Mouse (Mus musculus): ENCODE data around the gene Nt5c. TPM values are rescaled to one million over a fixed set of nuclear protein-coding genes. Genes with fewer than 3 reads are reported as not detected.
A peak's percentile ranks its signal among the peaks of the same experiment; 100 is the strongest.
"Not testable (repeated sequence)": the region's sequence is repeated elsewhere in the genome, so short reads cannot be mapped to it uniquely, and the experiment has no call there.

The Nt5c gene
- polyA plus RNA-seq (2014; fragmentation: Nextera tagmentation; extraction: Ambion mirVana), result 95.5 and 107 TPM in 2 replicates

DNA sequence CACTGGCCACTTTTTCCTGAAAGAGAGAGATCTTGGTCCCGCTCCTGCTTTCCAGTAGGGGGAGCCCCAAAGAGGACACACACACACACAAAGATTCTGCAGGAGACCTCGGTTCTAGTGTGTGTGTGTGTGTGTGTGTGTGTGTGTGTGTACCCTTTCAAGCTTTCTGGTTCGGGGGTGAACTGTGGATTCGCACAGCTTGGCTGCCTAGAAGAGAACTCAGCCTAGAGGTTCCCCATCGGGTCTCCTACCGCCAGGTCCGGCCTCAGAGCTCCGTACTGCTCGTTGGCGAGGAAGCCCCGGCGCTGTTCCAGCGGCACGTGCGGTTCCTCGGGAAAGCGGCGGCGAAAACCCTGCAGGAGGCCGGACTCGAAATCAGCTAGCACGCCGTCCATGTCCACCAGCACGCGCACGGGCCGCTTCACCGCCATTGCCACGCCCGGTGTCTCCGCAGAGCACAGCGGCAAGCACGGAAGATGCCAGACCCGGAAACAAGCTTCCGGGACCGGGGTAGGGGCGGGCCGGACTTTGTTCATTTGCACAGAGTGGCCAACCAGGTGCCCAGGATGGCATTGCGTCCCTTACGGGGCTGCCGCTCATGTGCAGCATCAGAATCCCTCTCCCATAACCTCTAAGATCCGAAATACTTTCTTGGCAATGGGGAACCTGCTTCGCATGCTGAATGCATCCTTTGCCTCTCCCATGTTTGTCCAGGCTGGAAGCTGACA, at the start of gene Nt5c:
TSS of gene Nt5c (minus strand) at position 507 of the 728 bp plus-strand sequence.
- WGBS, result under 1% methylated on average over 43 of the region's 43 CpGs
- peaks cover 10% of the 10 kb centered on the region; the same call in 1 of the 2 replicates for H3K4me1 ChIP-seq (ENCODE audit: control insufficient read depth, insufficient read depth, low read length)
- peak within 1 kb of the TSS; percentile 82 for H3K27ac ChIP-seq (ENCODE audit: low read depth, low read length)
- peak within 1 kb of the TSS; percentile 67 for H3K4me3 ChIP-seq (ENCODE audit: low read depth, low read length)
- H3K4me2 ChIP-seq (ENCODE audit: low read length), result peak within 1 kb of the TSS; percentile 82
- peak within 1 kb of the TSS; percentile 74 for H3K9ac ChIP-seq (ENCODE audit: low read length)
- no peaks in the 10 kb centered on the region for H3K9me3 ChIP-seq (replicated peaks; ENCODE audit: control insufficient read depth, low read length)
- H3K36me3 ChIP-seq (ENCODE audit: control insufficient read depth, insufficient read depth, low read length), result peaks cover 17% of the 10 kb centered on the region
- DNase-seq (ENCODE audit: low spot score) (peak; percentile 85), ATAC-seq (peak; percentile 93)
- no peaks in the 10 kb centered on the region for H3K27me3 ChIP-seq (replicated peaks; ENCODE audit: control insufficient read depth, insufficient read depth, low read length)

- no peak overlapping the region for H3K4me2 ChIP-seq (ENCODE audit: low read length)
- 56% methylated on average over 2 of the region's 2 CpGs for WGBS
- no peaks in the 10 kb centered on the region for H3K9me3 ChIP-seq (replicated peaks; ENCODE audit: control insufficient read depth, low read length)
- no peak overlapping the region for H3K27ac ChIP-seq (ENCODE audit: low read depth, low read length)
- peaks cover 14% of the 10 kb centered on the region for H3K4me1 ChIP-seq (ENCODE audit: control insufficient read depth, insufficient read depth, low read length)
- no peak for DNase-seq (ENCODE audit: low spot score)
- H3K27me3 ChIP-seq (replicated peaks; ENCODE audit: control insufficient read depth, insufficient read depth, low read length), result no peaks in the 10 kb centered on the region
- H3K4me3 ChIP-seq (ENCODE audit: low read depth, low read length), result no peak overlapping the region
- H3K9ac ChIP-seq (ENCODE audit: low read length), result no peak overlapping the region
- no peak for ATAC-seq
- H3K36me3 ChIP-seq (ENCODE audit: control insufficient read depth, insufficient read depth, low read length), result peaks cover 13% of the 10 kb centered on the region
These were observed 46.4 kb upstream of the Nt5c start for GRCm38 (mm10) chr11:115538045-115538444.

DNA sequence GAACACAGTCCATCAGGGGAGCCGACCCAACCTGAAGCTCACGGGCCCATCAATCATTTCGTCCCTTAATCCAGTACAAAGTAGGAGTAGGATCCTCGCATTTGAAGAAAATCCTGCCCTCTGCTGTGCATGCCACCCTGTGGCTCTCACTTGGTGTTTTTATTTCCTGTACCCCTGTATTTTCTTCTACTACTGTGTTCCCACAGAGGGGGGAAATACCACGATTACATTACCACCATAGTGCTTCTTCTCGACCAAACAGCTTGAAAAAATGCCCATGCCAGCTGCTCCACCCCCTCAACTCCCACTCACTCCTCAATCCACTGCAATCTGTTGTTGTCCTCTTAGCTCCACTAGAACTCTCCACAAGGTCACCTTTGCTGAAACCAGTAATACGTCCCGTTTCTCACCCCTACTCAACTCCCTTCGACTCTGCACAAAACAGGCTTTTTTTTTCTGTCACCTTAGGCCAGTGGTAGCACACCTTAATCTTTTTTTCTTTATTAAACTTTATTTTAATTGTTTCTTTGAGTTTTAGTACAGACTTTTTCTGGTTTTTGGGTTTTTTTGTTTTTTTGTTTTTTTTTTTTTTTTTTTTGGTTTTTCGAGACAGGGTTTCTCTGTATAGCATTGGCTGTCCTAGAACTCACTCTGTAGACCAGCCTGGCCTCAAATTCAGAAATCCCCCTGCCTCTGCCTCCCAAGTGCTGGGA, 45.4 kb upstream of the Nt5c start:
- H3K9me3 ChIP-seq (replicated peaks; ENCODE audit: control insufficient read depth, low read length), result no peaks in the 10 kb centered on the region
- no peak overlapping the region; the same call in 1 of the 2 replicates for H3K9ac ChIP-seq (ENCODE audit: low read length)
- H3K4me2 ChIP-seq (ENCODE audit: low read length), result peak overlapping the region; percentile 53
- H3K36me3 ChIP-seq (ENCODE audit: control insufficient read depth, insufficient read depth, low read length), result peaks cover 24% of the 10 kb centered on the region
- 0 out of 2 replicates have a peak, but pooled peaks have one; percentile 4 for ATAC-seq
- peaks cover 14% of the 10 kb centered on the region for H3K4me1 ChIP-seq (ENCODE audit: control insufficient read depth, insufficient read depth, low read length)
- 88% methylated on average over 10 of the region's 10 CpGs for WGBS
- 0 out of 2 replicates have a peak overlapping the region, but pooled peaks have one; percentile 91 for H3K4me3 ChIP-seq (ENCODE audit: low read depth, low read length)
- H3K27ac ChIP-seq (ENCODE audit: low read depth, low read length), result peak overlapping the region; percentile 99
- no peaks in the 10 kb centered on the region for H3K27me3 ChIP-seq (replicated peaks; ENCODE audit: control insufficient read depth, insufficient read depth, low read length)
- no peak for DNase-seq (ENCODE audit: low spot score)

DNA sequence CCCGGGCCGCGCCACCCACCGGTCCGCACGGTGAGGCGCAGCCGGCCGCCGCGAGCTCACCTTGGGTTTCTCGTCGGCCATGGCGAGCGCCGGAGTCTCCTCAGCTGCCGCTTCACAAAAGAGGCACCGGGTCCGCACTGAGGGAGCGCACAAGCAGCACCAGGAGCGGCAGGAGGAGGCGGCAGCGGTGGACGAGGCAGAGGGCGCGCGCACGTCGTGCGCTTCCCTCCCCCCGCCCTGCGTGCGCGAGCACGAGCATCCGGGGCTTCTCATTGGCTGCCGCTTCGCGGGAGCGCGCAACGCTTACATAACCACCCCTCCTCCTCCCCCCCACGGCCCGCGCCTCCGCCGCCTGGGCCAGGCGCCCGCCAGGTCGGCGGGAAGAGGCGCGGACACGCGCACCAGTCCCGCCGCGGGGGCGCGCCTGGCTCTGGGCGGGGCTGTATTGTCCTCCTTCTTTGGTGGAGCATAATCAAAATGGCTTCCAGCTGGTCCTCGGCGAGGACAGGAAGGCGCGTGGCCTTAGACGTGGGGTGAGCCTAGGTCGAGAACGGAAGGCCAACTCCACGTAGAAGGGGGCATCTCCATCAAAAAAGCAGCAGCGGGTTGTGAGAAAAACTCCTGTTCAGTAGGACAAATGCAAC, 44.5 kb upstream of the Nt5c start, which contains the start of gene Sumo2:
TSS of gene Sumo2 (minus strand) at position 239 of the 644 bp plus-strand sequence.
- 1% methylated on average over 37 of the region's 70 CpGs for WGBS
- Histone ChIP-seq H3K9ac (ENCODE audit: low read length) (peak within 1 kb of the TSS; percentile 97), H3K4me3 (ENCODE audit: low read depth, low read length) (peak within 1 kb of the TSS; percentile 91), H3K9me3 (replicated peaks; ENCODE audit: control insufficient read depth, low read length) (no peaks in the 10 kb centered on the region), H3K27ac (ENCODE audit: low read depth, low read length) (peak within 1 kb of the TSS; percentile 99), H3K27me3 (replicated peaks; ENCODE audit: control insufficient read depth, insufficient read depth, low read length) (no peaks in the 10 kb centered on the region), H3K4me1 (ENCODE audit: control insufficient read depth, insufficient read depth, low read length) (peaks cover 14% of the 10 kb centered on the region), H3K4me2 (ENCODE audit: low read length) (peak within 1 kb of the TSS; percentile 87), H3K36me3 (ENCODE audit: control insufficient read depth, insufficient read depth, low read length) (peaks cover 32% of the 10 kb centered on the region)
- DNase-seq (ENCODE audit: low spot score) (peak; percentile 98), ATAC-seq (peak; percentile 93)

- H3K4me1 ChIP-seq (ENCODE audit: control insufficient read depth, insufficient read depth, low read length), result peaks cover 14% of the 10 kb centered on the region
- under 1% methylated on average over 63 of the region's 84 CpGs for WGBS
- peak overlapping the region; percentile 97 for H3K9ac ChIP-seq (ENCODE audit: low read length)
- peak; percentile 81 for ATAC-seq
- H3K9me3 ChIP-seq (replicated peaks; ENCODE audit: control insufficient read depth, low read length), result no peaks in the 10 kb centered on the region
- no peaks in the 10 kb centered on the region for H3K27me3 ChIP-seq (replicated peaks; ENCODE audit: control insufficient read depth, insufficient read depth, low read length)
- H3K27ac ChIP-seq (ENCODE audit: low read depth, low read length), result peak overlapping the region; percentile 99
- peaks cover 36% of the 10 kb centered on the region for H3K36me3 ChIP-seq (ENCODE audit: control insufficient read depth, insufficient read depth, low read length)
- peak; percentile 80 for DNase-seq (ENCODE audit: low spot score)
- H3K4me2 ChIP-seq (ENCODE audit: low read length), result peak overlapping the region; percentile 87
- H3K4me3 ChIP-seq (ENCODE audit: low read depth, low read length), result peak overlapping the region; percentile 91
These were observed 43.9 kb upstream of the Nt5c start for GRCm38 (mm10) chr11:115535401-115536037.

DNA sequence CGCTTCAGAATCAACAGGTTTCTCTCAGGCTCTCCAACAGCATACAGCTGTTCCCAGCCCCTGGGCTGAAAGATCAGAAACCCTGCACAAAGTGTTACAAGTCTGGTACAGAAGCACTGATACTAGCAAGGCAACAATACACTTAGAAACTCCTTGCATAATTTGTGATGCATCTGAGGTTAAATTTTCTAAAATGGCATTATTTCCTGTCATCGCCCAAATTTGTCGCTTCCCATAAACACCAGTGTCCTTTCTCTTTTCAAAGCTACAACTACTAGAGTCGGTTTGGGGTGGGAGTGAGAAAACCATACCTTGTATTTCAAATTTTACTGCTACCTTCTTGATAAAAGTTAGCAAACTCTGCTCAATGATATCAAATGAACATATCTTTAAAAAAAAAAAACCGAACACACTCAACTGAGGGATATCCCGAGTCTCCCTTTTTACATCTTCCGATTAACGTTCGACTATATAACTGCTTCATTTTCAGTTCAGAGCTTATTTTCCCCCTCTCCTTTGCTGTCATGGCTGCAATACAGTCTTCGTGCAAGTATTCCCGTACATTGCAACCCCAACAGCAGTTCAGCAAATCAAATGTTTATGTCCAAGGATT, 43.2 kb upstream of the Nt5c start:
- peak overlapping the region; percentile 91 for H3K4me3 ChIP-seq (ENCODE audit: low read depth, low read length)
- peak overlapping the region; percentile 99 for H3K27ac ChIP-seq (ENCODE audit: low read depth, low read length)
- no peaks in the 10 kb centered on the region for H3K9me3 ChIP-seq (replicated peaks; ENCODE audit: control insufficient read depth, low read length)
- H3K36me3 ChIP-seq (ENCODE audit: control insufficient read depth, insufficient read depth, low read length), result peaks cover 43% of the 10 kb centered on the region
- H3K4me1 ChIP-seq (ENCODE audit: control insufficient read depth, insufficient read depth, low read length), result peaks cover 14% of the 10 kb centered on the region
- H3K27me3 ChIP-seq (replicated peaks; ENCODE audit: control insufficient read depth, insufficient read depth, low read length), result no peaks in the 10 kb centered on the region
- peak overlapping the region; percentile 97 for H3K9ac ChIP-seq (ENCODE audit: low read length)
- WGBS, result 6% methylated on average over 11 of the region's 11 CpGs
- H3K4me2 ChIP-seq (ENCODE audit: low read length), result peak overlapping the region; percentile 87
- no peak for DNase-seq (ENCODE audit: low spot score)
- ATAC-seq, result no peak

GRCm38 (mm10) chr11:115526446-115526845, 34.8 kb upstream of the Nt5c start:
- 84% methylated on average over 3 of the region's 3 CpGs for WGBS
- not testable (repeated sequence) for H3K4me3 ChIP-seq (ENCODE audit: low read depth, low read length); H3K4me1 ChIP-seq (ENCODE audit: control insufficient read depth, insufficient read depth, low read length); ATAC-seq; H3K9ac ChIP-seq (ENCODE audit: low read length); H3K27ac ChIP-seq (ENCODE audit: low read depth, low read length); H3K4me2 ChIP-seq (ENCODE audit: low read length); H3K9me3 ChIP-seq (replicated peaks; ENCODE audit: control insufficient read depth, low read length); DNase-seq (ENCODE audit: low spot score); H3K27me3 ChIP-seq (replicated peaks; ENCODE audit: control insufficient read depth, insufficient read depth, low read length)
- H3K36me3 ChIP-seq (ENCODE audit: control insufficient read depth, insufficient read depth, low read length), result peaks cover 86% of the 10 kb centered on the region

- no peak overlapping the region for H3K4me2 ChIP-seq (ENCODE audit: low read length)
- no peaks in the 10 kb centered on the region for H3K9me3 ChIP-seq (replicated peaks; ENCODE audit: control insufficient read depth, low read length)
- peaks cover 62% of the 10 kb centered on the region for H3K36me3 ChIP-seq (ENCODE audit: control insufficient read depth, insufficient read depth, low read length)
- H3K4me3 ChIP-seq (ENCODE audit: low read depth, low read length), result no peak overlapping the region
- DNase-seq (ENCODE audit: low spot score), result no peak
- H3K4me1 ChIP-seq (ENCODE audit: control insufficient read depth, insufficient read depth, low read length), result no peaks in the 10 kb centered on the region
- WGBS, result 71% methylated on average over 2 of the region's 2 CpGs
- H3K27ac ChIP-seq (ENCODE audit: low read depth, low read length), result no peak overlapping the region
- no peak for ATAC-seq
- H3K9ac ChIP-seq (ENCODE audit: low read length), result no peak overlapping the region
- H3K27me3 ChIP-seq (replicated peaks; ENCODE audit: control insufficient read depth, insufficient read depth, low read length), result no peaks in the 10 kb centered on the region
These were observed 31.0 kb upstream of the Nt5c start for GRCm38 (mm10) chr11:115522703-115523102.
